In the genomic region with DNA sequence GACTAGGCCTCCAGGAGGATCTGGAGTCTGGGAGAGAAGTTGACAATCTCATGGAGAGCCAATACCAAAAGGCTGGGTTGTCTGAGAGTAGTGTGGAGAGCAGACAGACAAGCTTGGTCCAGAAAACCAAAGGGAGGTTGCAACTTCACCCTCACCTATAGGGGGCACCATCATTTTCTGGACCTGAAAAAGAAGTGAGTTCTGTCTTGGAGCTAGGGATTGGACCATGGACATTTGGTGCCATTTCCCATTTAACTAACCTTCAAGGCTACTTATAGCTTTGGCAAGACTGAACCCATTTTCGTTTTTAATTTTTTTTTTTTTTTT, we compare ENCODE assay signal across 12 mouse cellular contexts. TPM values are rescaled to one million over a fixed set of nuclear protein-coding genes. Genes with fewer than 3 reads are reported as not detected.
DNase-seq lines count a peak whose midpoint lies in the region; ATAC-seq and TF ChIP-seq lines count a peak whose summit lies in the region.
"Had no signal": no experiment of that assay in that cellular context is flagged by ENCODE, and none has a peak within 500 bp of the region (broad histone marks: within the 10 kb centered on the region; RNA-seq: fewer than 3 reads in every experiment).

No protein-coding gene starts in this region.

- no peaks in the 10 kb centered on the region for H3K9me3 ChIP-seq in limb, embryonic 11.5 days (ENCODE audit: control insufficient read depth, low read length)
- no peaks in the 10 kb centered on the region for H3K9me3 ChIP-seq in limb, embryonic 10.5 days (replicated peaks)
- H3K9me3 ChIP-seq in liver, postnatal 0 days (ENCODE audit: low read length): no peaks in the 10 kb centered on the region
- H3K9me3 ChIP-seq: limb, embryonic 15.5 days had no signal

- H3K4me2 ChIP-seq in limb, embryonic 11.5 days (ENCODE audit: low read depth, severe bottlenecking): no peak overlapping the region
- H3K4me2 ChIP-seq in liver, postnatal 0 days (ENCODE audit: low read depth, low read length): no peak overlapping the region
- H3K4me2 ChIP-seq: limb, embryonic 15.5 days had no signal

- no peaks in the 10 kb centered on the region for H3K36me3 ChIP-seq in limb, embryonic 11.5 days (ENCODE audit: control insufficient read depth, insufficient read depth, low read length)
- H3K36me3 ChIP-seq in limb, embryonic 10.5 days: no peaks in the 10 kb centered on the region
- no peaks in the 10 kb centered on the region for H3K36me3 ChIP-seq in liver, postnatal 0 days (replicated peaks; ENCODE audit: insufficient read depth, low read length)
- H3K36me3 ChIP-seq: limb, embryonic 15.5 days had no signal

- TF ChIP-seq EP300 in liver, postnatal 0 days (IDR thresholded peaks at IDR 0.05; ENCODE audit: low read depth): no peak

- H3K27ac ChIP-seq in gastrocnemius, adult 2 months: no peak overlapping the region
- no peak overlapping the region for H3K27ac ChIP-seq in limb, embryonic 11.5 days (replicated peaks; ENCODE audit: low read depth, low read length)
- no peak overlapping the region for H3K27ac ChIP-seq in limb, embryonic 10.5 days
- H3K27ac ChIP-seq in liver, postnatal 0 days (ENCODE audit: low read depth): no peak overlapping the region
- H3K27ac ChIP-seq: limb, embryonic 15.5 days had no signal

- H3K9ac ChIP-seq in limb, embryonic 11.5 days (ENCODE audit: low read length): no peak overlapping the region
- no peak overlapping the region; the same call in 1 of the 2 replicates for H3K9ac ChIP-seq in liver, postnatal 0 days (replicated peaks)
- H3K9ac ChIP-seq: limb, embryonic 15.5 days had no signal

- H3K27me3 ChIP-seq in limb, embryonic 11.5 days (ENCODE audit: control insufficient read depth, insufficient read depth, low read length): peaks cover 31% of the 10 kb centered on the region
- peaks cover 64% of the 10 kb centered on the region for H3K27me3 ChIP-seq in limb, embryonic 10.5 days (ENCODE audit: low read depth, poor library complexity, severe bottlenecking)
- H3K27me3 ChIP-seq in liver, postnatal 0 days (ENCODE audit: insufficient read depth, low read length): peaks cover 28% of the 10 kb centered on the region

- 32% methylated on average over 1 of the region's 1 CpGs for WGBS in limb, embryonic 11.5 days
- 44% methylated on average over 1 of the region's 1 CpGs for WGBS in limb, embryonic 10.5 days
- WGBS in liver, postnatal 0 days (ENCODE audit: insufficient replicate concordance): 20% methylated on average over 1 of the region's 1 CpGs

- H3K4me3 ChIP-seq in gastrocnemius, adult 2 months: no peak overlapping the region; the same call in 1 of the 2 replicates
- H3K4me3 ChIP-seq in limb, embryonic 11.5 days (ENCODE audit: low read depth, low read length): no peak overlapping the region
- H3K4me3 ChIP-seq in limb, embryonic 10.5 days: no peak overlapping the region
- no peak overlapping the region for H3K4me3 ChIP-seq in liver, postnatal 0 days (ENCODE audit: low read depth, low read length)
- H3K4me3 ChIP-seq: limb, embryonic 15.5 days had no signal

- DNase-seq in gastrocnemius, adult 2 months: no peak
- no peak for DNase-seq in gastrocnemius, postnatal 10 days
- DNase-seq in limb, embryonic 11.5 days (ENCODE audit: low spot score): peak; percentile 31
- DNase-seq in limb, embryonic 10.5 days (ENCODE audit: low spot score): no peak
- peak; percentile 30 for DNase-seq in MEL-GATA-1-ER (ENCODE audit: extremely low read depth, low read depth)
- DNase-seq in liver, postnatal 0 days: no peak
- no peak for DNase-seq in ovary, postnatal 10 days (ENCODE audit: low spot score)
- DNase-seq in T-cell, adult 2 months (ENCODE audit: low spot score): no peak
- DNase-seq: kidney, adult 11 months had no signal

- ATAC-seq in limb, embryonic 11.5 days (ENCODE audit: insufficient number of reproducible peaks, low FRiP score, low TSS enrichment, low read depth): no peak
- 0 out of 2 replicates have a peak, but pooled peaks have one; percentile 5 for ATAC-seq in liver, postnatal 0 days
- ATAC-seq: forebrain, embryonic 14.5 days had no signal

- H3K4me1 ChIP-seq in limb, embryonic 11.5 days (ENCODE audit: control insufficient read depth, insufficient read depth, low read length): 0 out of 2 replicates have a peak, but pooled peaks cover 3% of the 10 kb centered on the region
- peaks cover 12% of the 10 kb centered on the region for H3K4me1 ChIP-seq in limb, embryonic 10.5 days
- peaks cover 11% of the 10 kb centered on the region for H3K4me1 ChIP-seq in liver, postnatal 0 days (ENCODE audit: insufficient read depth)

- peak; percentile 38 for TF ChIP-seq CTCF in gastrocnemius, adult 2 months (IDR thresholded peaks at IDR 0.05)
- TF ChIP-seq CTCF in liver, postnatal 0 days (IDR thresholded peaks at IDR 0.05; ENCODE audit: low read depth): peak; percentile 49

- intact Hi-C loops in gastrocnemius, adult 2 months (cut with DNase I): no loop called here

RNA-seq across cellular contexts. Expression of gene Syt12, which starts 0.9 kb away (rescaled TPM):
- 1 to 10 TPM; 6.8 to 7.6 TPM for total RNA-seq in gastrocnemius, adult 2 months (2021)
- total RNA-seq in gastrocnemius, postnatal 10 days (2021): 1 to 10 TPM; 1.2 to 1.7 TPM
- polyA plus RNA-seq in limb, embryonic 11.5 days (2014; fragmentation: Nextera tagmentation; extraction: Ambion mirVana): 0.09 and 0.49 TPM in 2 replicates
- polyA plus RNA-seq in limb, embryonic 10.5 days (2016; fragmentation: Nextera tagmentation; extraction: Ambion mirVana): 0.53 and 0.95 TPM in 2 replicates
- 0.15 and 0.19 TPM in 2 replicates for polyA plus RNA-seq in liver, postnatal 0 days (2015; fragmentation: Nextera tagmentation; extraction: Ambion mirVana)

RNA-seq across cellular contexts. Expression of gene 2010003K11Rik, which starts 20.2 kb away (rescaled TPM):
- total RNA-seq in gastrocnemius, adult 2 months (2021): not detected
- not detected for total RNA-seq in gastrocnemius, postnatal 10 days (2021)
- polyA plus RNA-seq in limb, embryonic 11.5 days (2014; fragmentation: Nextera tagmentation; extraction: Ambion mirVana): not detected in 2 replicates
- polyA plus RNA-seq in limb, embryonic 10.5 days (2016; fragmentation: Nextera tagmentation; extraction: Ambion mirVana): not detected in 2 replicates
- 5.8 and 7.6 TPM in 2 replicates for polyA plus RNA-seq in liver, postnatal 0 days (2015; fragmentation: Nextera tagmentation; extraction: Ambion mirVana)
- polyA plus RNA-seq: forebrain, embryonic 14.5 days; limb, embryonic 15.5 days; neural tube, embryonic 14.5 days had no signal

RNA-seq across cellular contexts. Expression of gene Pcx, which starts 32.1 kb away (rescaled TPM):
- 100 to 1,000 TPM in 1 of 2 experiments, 10 to 100 TPM in 1; 94.6 to 119 TPM for total RNA-seq in gastrocnemius, adult 2 months (2021)
- total RNA-seq in gastrocnemius, postnatal 10 days (2021): 10 to 100 TPM; 12.7 to 18.1 TPM
- polyA plus RNA-seq in limb, embryonic 11.5 days (2014; fragmentation: Nextera tagmentation; extraction: Ambion mirVana): 12.4 and 14.0 TPM in 2 replicates
- 15.8 and 18.8 TPM in 2 replicates for polyA plus RNA-seq in limb, embryonic 10.5 days (2016; fragmentation: Nextera tagmentation; extraction: Ambion mirVana)
- polyA plus RNA-seq in liver, postnatal 0 days (2015; fragmentation: Nextera tagmentation; extraction: Ambion mirVana): 220 and 283 TPM in 2 replicates

RNA-seq across cellular contexts. Expression of gene Rhod, which starts 38.9 kb away (rescaled TPM):
- under 1 TPM; 0.28 to 0.73 TPM for total RNA-seq in gastrocnemius, adult 2 months (2021)
- 1 to 10 TPM; 1.4 to 3.5 TPM for total RNA-seq in gastrocnemius, postnatal 10 days (2021)
- 37.3 and 39.0 TPM in 2 replicates for polyA plus RNA-seq in limb, embryonic 11.5 days (2014; fragmentation: Nextera tagmentation; extraction: Ambion mirVana)
- polyA plus RNA-seq in limb, embryonic 10.5 days (2016; fragmentation: Nextera tagmentation; extraction: Ambion mirVana): 24.7 and 32.9 TPM in 2 replicates
- 14.8 and 19.0 TPM in 2 replicates for polyA plus RNA-seq in liver, postnatal 0 days (2015; fragmentation: Nextera tagmentation; extraction: Ambion mirVana)

Comparison
In these comparisons a context has a peak if more than half of its experiments do, and no peak if none do; other contexts are left out.
1. DNase-seq: peak in limb, embryonic 11.5 days (single experiment) and MEL-GATA-1-ER (single experiment); none in gastrocnemius, adult 2 months (single experiment), gastrocnemius, postnatal 10 days (single experiment), limb, embryonic 10.5 days (single experiment), liver, postnatal 0 days (single experiment), ovary, postnatal 10 days (single experiment) and T-cell, adult 2 months (single experiment).
2. RNA of gene Pcx, which starts 32.1 kb away (polyA plus RNA-seq): 220 to 283 TPM in liver, postnatal 0 days; 15.8 to 18.8 TPM in limb, embryonic 10.5 days and 12.4 to 14.0 TPM in limb, embryonic 11.5 days; every median in the first group is over 10 times any median in the second.